Mouse (Mus musculus): ENCODE data around the gene Dpagt1. TPM values are rescaled to one million over a fixed set of nuclear protein-coding genes. Genes with fewer than 3 reads are reported as not detected.
A peak's percentile ranks its signal among the peaks of the same experiment; 100 is the strongest.

Gene Dpagt1
- polyA plus RNA-seq, 1 experiment from 2014 or later, result 37.0 TPM

DNA sequence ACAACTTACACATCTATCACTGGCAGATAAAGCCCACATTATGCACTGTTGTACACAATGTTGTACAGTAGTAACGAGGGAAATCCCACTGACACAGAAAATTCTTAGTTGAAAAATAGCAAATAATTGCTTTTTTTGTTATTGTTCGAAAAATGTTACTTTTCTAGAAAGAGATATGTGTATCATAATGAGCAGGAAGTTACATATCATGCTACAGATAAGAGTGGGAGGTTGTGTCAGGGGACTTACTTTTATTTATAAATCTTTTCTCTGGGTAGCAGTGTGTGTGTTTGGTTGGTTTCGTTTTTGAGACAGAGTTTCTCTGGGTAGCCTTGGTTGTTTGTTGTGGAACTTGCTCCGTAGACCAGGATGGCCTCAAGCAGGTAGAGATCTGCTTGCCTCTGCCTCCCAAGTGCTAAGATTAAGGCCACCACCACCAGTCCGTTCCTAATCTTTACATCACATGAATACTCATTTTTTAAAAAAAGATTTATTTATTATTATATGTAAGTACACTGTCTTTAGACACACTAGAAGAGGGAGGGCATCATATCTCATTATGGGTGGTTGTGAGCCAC lies 52.4 kb downstream of the Dpagt1 start:
- DNase-seq (ENCODE audit: low read depth, low spot score) (no peak), ATAC-seq (no peak)
- H3K27me3 ChIP-seq, result no peaks in the 10 kb centered on the region
- in situ Hi-C loops (cut with MboI; ENCODE audit: low pct_unique_long_range_greater_than_20kb), result no loop called here
- CTCF ChIA-PET, result interaction anchor here (1.2 to 2.9 kb wide), 2 partner anchors 14 to 16 kb away, joined by 3 to 9 read pairs; partner anchors contain the start of gene Vps11
- POLR2A ChIA-PET, result interaction anchor here (0.7 to 0.8 kb wide), 3 partner anchors 17 to 57 kb away, joined by 3 read pairs; partner anchors contain the start of gene Vps11
- TF ChIP-seq CTCF (IDR thresholded peaks at IDR 0.05), result no peak

DNA sequence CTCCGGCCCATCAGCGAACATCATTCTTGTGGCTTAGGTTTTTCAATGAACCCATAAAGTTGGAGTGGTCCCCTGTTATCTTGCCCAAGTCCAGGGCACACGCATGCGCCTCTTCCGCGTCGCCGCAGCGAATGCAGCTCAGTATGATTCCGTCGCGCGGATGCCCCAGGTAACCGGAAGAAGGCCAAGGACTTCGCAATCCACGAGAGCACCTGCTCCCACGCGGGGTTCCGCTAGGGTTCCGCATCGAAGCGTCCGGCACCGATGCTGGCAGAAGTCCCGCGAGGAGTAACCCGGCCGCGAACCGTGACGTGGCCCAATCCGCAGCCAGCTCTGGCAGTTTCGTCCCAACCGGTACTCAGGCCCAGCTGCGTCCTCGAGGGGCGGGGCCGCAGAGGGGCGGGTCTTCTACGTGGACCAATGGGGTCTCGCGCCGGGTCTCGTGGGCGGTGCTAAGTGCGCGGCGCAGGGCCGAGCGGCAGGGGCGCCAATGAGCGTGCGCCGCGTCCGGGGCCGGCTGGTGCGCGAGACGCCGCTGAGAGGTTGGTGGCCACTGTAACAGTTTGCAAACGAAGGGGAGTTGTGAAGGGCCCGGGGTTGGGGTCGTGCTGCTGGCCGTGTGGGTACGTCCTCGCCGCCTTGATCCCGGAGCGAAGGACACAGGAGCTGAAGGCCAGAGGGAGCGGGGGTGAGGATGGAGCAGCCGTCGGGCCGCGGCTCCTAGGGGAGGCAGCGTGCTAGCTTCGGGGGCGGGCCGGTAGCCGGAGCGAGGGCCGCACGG lies 53.4 kb downstream of the Dpagt1 start, which contains the start of gene Hyou1:
Gene Hyou1, plus strand, starts transcription at position 437 of the 781 bp plus-strand sequence.
- DNase-seq (ENCODE audit: low read depth, low spot score) (peak; percentile 77), ATAC-seq (peak; percentile 93)
- TF ChIP-seq CTCF (IDR thresholded peaks at IDR 0.05), result no peak
- H3K27me3 ChIP-seq, result no peaks in the 10 kb centered on the region
- CTCF ChIA-PET, result interaction anchor here (1.2 to 2.0 kb wide), 3 partner anchors 9 to 17 kb away, joined by 3 to 6 read pairs (median 6); partner anchors contain the start of gene Vps11
- in situ Hi-C loops (cut with MboI; ENCODE audit: low pct_unique_long_range_greater_than_20kb), result no loop called here
- POLR2A ChIA-PET, result interaction anchor here (0.7 to 1.9 kb wide), 6 partner anchors 10 to 58 kb away, joined by 3 to 7 read pairs (median 4); partner anchors contain the start of genes H2afx and Vps11

GRCm38 (mm10) chr9:44379862-44380261 lies 54.0 kb downstream of the Dpagt1 start:
- DNase-seq (ENCODE audit: low read depth, low spot score), result no peak
- in situ Hi-C loops (cut with MboI; ENCODE audit: low pct_unique_long_range_greater_than_20kb), result no loop called here
- no peak for TF ChIP-seq CTCF (IDR thresholded peaks at IDR 0.05)
- CTCF ChIA-PET, result interaction anchor here (1.2 to 2.0 kb wide), 3 partner anchors 9 to 18 kb away, joined by 3 to 6 read pairs (median 6); partner anchors contain the start of gene Vps11
- H3K27me3 ChIP-seq, result no peaks in the 10 kb centered on the region
- POLR2A ChIA-PET, result interaction anchor here (1.3 to 1.9 kb wide), 3 partner anchors 9 to 45 kb away, joined by 5 to 7 read pairs (median 7); partner anchors contain the start of genes H2afx and Vps11
- ATAC-seq, result peak; percentile 1

Other genes with a start within 250 kb of the Dpagt1 start
- 0.12 TPM for gene Mfrp, start 224.3 kb upstream of the Dpagt1 start, polyA plus RNA-seq (2021)
- gene C1qtnf5, start 218.8 kb upstream of the Dpagt1 start, polyA plus RNA-seq (2021), result 0.15 TPM
- 0.08 TPM for gene Gm49380, start 212.5 kb upstream of the Dpagt1 start, polyA plus RNA-seq (2021)
- gene Rnf26, start 212.5 kb upstream of the Dpagt1 start, polyA plus RNA-seq (2021), result 38.4 TPM
- 72.8 TPM for gene Mcam, start 191.6 kb upstream of the Dpagt1 start, polyA plus RNA-seq (2021)
- 20.2 TPM for gene Cbl, start 92.0 kb upstream of the Dpagt1 start, polyA plus RNA-seq (2021)
- not detected for gene Ccdc153, start 85.3 kb upstream of the Dpagt1 start, polyA plus RNA-seq (2021)
- 0.03 TPM for gene Pdzd3, start 74.5 kb upstream of the Dpagt1 start, polyA plus RNA-seq (2021)
- 1.3 TPM for gene Nlrx1, start 57.4 kb upstream of the Dpagt1 start, polyA plus RNA-seq (2021)
- 0.04 TPM for gene Abcg4, start 37.4 kb upstream of the Dpagt1 start, polyA plus RNA-seq (2021)
- gene Hinfp, start 20.3 kb upstream of the Dpagt1 start, polyA plus RNA-seq (2021), result 18.1 TPM
- 29.5 TPM for gene C2cd2l, start 5.7 kb upstream of the Dpagt1 start, polyA plus RNA-seq (2021)
- gene H2afx, start 8.7 kb downstream of the Dpagt1 start, polyA plus RNA-seq (2021), result 80.2 TPM
- 46.8 TPM for gene Hmbs, start 18.2 kb downstream of the Dpagt1 start, polyA plus RNA-seq (2021)
- 46.5 TPM for gene Vps11, start 35.7 kb downstream of the Dpagt1 start, polyA plus RNA-seq (2021)
- 190 TPM for gene Hyou1, start 53.5 kb downstream of the Dpagt1 start, polyA plus RNA-seq (2021)
- gene Slc37a4, start 70.8 kb downstream of the Dpagt1 start, polyA plus RNA-seq (2021), result 28.7 TPM
- gene Rps25, start 81.1 kb downstream of the Dpagt1 start, polyA plus RNA-seq (2021), result 764 TPM
- gene Trappc4, start 81.6 kb downstream of the Dpagt1 start, polyA plus RNA-seq (2021), result 66.3 TPM
- 30.5 TPM for gene Ccdc84, start 92.5 kb downstream of the Dpagt1 start, polyA plus RNA-seq (2021)
- not detected for gene Foxr1, start 115.1 kb downstream of the Dpagt1 start, polyA plus RNA-seq (2021)
- gene Upk2, start 129.0 kb downstream of the Dpagt1 start, polyA plus RNA-seq (2021), result not detected
- gene Bcl9l, start 156.8 kb downstream of the Dpagt1 start, polyA plus RNA-seq (2021), result 40.4 TPM
- not detected for gene Cxcr5, start 235.9 kb downstream of the Dpagt1 start, polyA plus RNA-seq (2021)

Data from Patski (cell line).